Mouse (Mus musculus) erythroblast, embryonic 14.5 days (primary cell): ENCODE results near the gene Zscan2.

ENCODE experiments used
- GATA1 ChIP-seq: IDR thresholded peaks from 2 replicates; pipeline ENCODE4 v1.6.1; 2012; ENCODE audit warnings: low read length, inconsistent platforms, mixed read lengths
- TAL1 ChIP-seq: IDR thresholded peaks from 3 replicates; pipeline ENCODE4 v1.6.1; 2012; ENCODE audit warnings: low read length, inconsistent platforms, mixed read lengths

DNA sequence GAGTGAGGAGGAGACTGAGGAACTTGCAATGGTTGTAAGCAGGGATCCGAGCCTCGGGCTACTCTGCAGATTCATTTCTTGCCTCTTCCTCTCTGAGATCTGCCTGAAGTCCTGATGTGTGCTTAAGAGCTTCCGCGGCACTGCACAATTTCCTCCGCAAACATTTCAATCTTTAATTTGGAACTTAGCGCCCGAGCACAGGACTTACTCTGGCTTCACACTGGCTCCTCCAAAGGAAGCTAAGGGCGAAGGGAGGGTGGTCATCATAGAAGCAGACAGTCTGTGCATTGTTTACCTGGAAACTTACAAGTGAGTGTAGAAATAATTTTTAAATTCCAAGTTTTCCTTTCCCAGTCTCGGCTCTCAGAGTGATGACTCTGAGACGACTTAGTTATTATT is 14.4 kb upstream of the Zscan2 start:
- TF ChIP-seq TAL1: no peak
- no peak for TF ChIP-seq GATA1
